Mouse (Mus musculus) thymus, postnatal 14 days (tissue): ENCODE measurements at regions not wholly inside any gene's neighbourhood (a gene's known extent, or its start where the extent isn't known, plus 50 kb on each side); places are given as distances from the start of the nearest gene placed in this dataset.
"Not testable (repeated sequence)": the region's sequence is repeated elsewhere in the genome, so short reads cannot be mapped to it uniquely, and the experiment has no call there.

Source experiments
- DNase-seq: peaks from one replicate; pipeline ENCODE4 v3.0.0; 2021

DNA sequence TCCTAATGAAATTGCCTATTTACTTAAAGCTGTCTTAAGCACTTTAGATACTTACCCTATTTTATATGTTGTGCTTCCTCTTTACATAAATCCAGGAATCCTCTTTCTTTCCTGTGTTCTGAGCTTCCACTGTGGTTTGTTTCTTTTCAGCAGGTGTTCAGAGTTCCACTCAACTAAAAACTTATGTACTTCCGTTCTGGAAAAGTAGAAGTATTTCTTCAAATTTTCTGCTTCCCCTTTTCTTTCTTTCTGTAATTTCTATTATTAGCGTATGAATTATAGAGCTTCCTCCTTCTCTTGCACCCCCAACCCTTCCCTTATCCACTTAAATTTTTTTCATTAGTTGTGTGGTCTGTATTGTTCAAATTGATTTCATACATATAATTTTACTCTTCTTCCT is 165.8 kb upstream of the Nudt12 start:
- DNase-seq, result no peak

- no peak for DNase-seq
Observed at GRCm38 (mm10) chr17:59156345-59156744, 143.2 kb upstream of the Nudt12 start.

GRCm38 (mm10) chr17:59143760-59144157 is 130.6 kb upstream of the Nudt12 start:
- DNase-seq, result no peak

DNA sequence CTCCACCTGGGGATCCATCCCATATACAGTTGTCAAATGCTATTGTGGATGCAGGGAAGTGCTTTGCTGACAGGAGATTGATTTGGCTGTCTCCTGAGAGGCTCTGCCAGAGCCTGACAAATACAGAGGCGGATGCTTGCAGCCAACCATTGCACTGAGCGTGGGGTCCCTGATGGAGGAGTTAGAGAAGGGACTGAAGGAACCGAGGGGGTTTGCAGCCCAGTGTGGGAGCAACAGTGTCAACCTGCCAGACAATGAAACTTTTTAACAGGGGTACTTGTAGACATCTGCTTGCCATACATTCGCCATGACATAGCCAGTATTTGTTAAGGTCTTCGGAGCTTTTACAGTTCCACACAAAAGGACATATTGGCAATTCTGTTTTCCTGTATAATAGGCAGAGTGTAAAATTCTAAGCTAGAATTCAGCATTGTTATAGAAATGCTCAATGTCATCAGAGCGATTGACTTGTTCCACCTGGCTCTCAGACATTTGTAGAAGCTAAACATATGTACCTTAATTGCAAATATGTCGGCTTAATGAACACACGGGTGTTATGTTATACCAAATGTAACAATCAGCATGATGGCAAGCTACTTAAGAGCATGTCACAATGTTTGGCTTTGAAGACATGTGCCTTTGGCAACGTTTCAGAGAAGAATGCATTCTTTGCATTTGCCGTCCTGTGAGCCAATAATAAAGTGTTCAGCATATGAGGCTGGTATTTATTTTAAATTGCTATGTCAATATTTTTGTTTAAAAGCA is 130.0 kb upstream of the Nudt12 start:
- DNase-seq, result no peak

DNA sequence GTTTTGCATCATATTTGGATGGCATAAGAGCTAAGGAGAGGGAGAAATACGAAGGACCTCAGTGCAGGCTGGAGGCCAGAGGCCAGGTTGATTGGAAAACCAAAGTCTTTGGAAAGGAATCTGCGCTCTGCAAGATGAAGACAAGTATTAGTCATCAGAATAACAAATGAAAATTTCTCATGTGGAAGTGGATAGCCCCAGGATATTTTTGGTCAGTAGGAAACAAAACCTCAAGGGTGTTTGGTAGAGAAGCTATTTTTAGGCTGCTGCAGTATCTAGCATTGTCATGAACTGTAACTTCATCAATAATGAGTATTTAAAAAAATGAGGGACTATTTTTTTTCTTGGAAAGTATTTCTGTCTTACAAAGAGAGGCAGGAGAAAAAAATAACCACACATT is 125.6 kb upstream of the Nudt12 start:
- no peak for DNase-seq

- peak; percentile 3 for DNase-seq
Observed at GRCm38 (mm10) chr17:59099376-59099775, 86.2 kb upstream of the Nudt12 start.

- DNase-seq, result not testable (repeated sequence)
Observed at GRCm38 (mm10) chr17:59076846-59077245, 63.7 kb upstream of the Nudt12 start.

DNA sequence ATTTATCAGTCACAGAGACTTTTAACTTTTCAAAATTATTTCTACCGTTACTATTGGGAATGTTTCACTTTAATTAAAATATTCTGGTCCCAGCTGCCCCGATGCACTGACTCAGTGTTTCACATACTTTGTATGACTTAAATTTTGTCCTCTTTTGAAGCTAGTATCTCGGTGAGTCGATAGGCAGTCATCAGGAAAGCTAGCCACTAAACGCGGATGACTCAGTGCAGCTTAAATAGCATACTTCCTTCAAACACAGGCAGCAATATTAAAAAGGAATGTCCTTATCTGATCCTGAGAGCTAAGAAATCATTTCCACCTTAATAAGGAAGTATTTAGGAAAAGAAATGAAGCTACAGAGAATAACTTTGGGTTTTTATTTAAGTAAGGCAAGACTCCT is 63.2 kb upstream of the Nudt12 start:
- DNase-seq, result not testable (repeated sequence)
